Mouse (Mus musculus) CH12.LX (cell line): ENCODE results near the gene Med19. TPM values are rescaled to one million over a fixed set of nuclear protein-coding genes. Genes with fewer than 3 reads are reported as not detected.

Experiments used
- DNase-seq: peaks from one replicate; pipeline ENCODE4 v3.0.0-alpha.2; 2013; ENCODE audit errors: extremely low read depth
- H3K27ac ChIP-seq: 2 replicates; pipeline ENCODE4 v1.5.1; 2012; ENCODE audit warnings: low read depth, mild to moderate bottlenecking, control low read depth, moderate library complexity; ENCODE audit not compliant: insufficient read depth
- H3K27me3 ChIP-seq: replicated peaks from 2 replicates; pipeline ENCODE3; 2012; ENCODE audit warnings: inconsistent platforms
- H3K36me3 ChIP-seq, 2 experiments: replicated peaks in 1 of 2; 2 replicates each; pipeline versions ENCODE3 to v1.6.1; 2012; ENCODE audit warnings: inconsistent platforms in 1 of 2, low read length in 1 of 2, mild to moderate bottlenecking in 1 of 2, mixed read lengths in 1 of 2, moderate library complexity in 1 of 2; ENCODE audit not compliant: control insufficient read depth in 1 of 2, insufficient read depth in 1 of 2
- H3K4me1 ChIP-seq, 2 experiments: 2 replicates each; pipeline ENCODE4 v1.6.1; 2012; ENCODE audit warnings: inconsistent platforms in 1 of 2, moderate library complexity in 1 of 2; ENCODE audit not compliant: insufficient read depth in 2 of 2, control insufficient read depth in 1 of 2
- H3K4me2 ChIP-seq: 2 replicates; pipeline ENCODE4 v1.6.1; 2012; ENCODE audit warnings: low read depth, mild to moderate bottlenecking, control low read depth; ENCODE audit not compliant: poor library complexity, insufficient read depth, severe bottlenecking
- H3K4me3 ChIP-seq, 3 experiments: fragments of 150-350 bp in 1 of 3; sonication (generic) in 1 of 3; replicated peaks in 1 of 3; 2 replicates each; pipeline versions ENCODE3 to v1.5.1; 2011 to 2012; ENCODE audit warnings: low read depth in 2 of 3, low read length in 2 of 3, mild to moderate bottlenecking in 2 of 3, moderate library complexity in 2 of 3, control low read depth in 1 of 3, improper control_type of control experiment in 1 of 3, inconsistent platforms in 1 of 3, mixed read lengths in 1 of 3; ENCODE audit not compliant: poor library complexity in 1 of 3
- H3K79me2 ChIP-seq: replicated peaks from 2 replicates; pipeline ENCODE4 v1.6.1; 2012; ENCODE audit warnings: mild to moderate bottlenecking, moderate library complexity; ENCODE audit not compliant: control insufficient read depth, poor library complexity, insufficient read depth, severe bottlenecking; ENCODE audit errors: extremely low read depth
- H3K9ac ChIP-seq: 2 replicates; pipeline ENCODE4 v1.6.1; 2012; ENCODE audit warnings: low read depth, mild to moderate bottlenecking, control low read depth, moderate library complexity; ENCODE audit not compliant: insufficient read depth
- H3K9me3 ChIP-seq: replicated peaks from 2 replicates; pipeline ENCODE3; 2012; ENCODE audit warnings: low read length, inconsistent platforms, mixed read lengths
- BHLHE40 ChIP-seq: IDR thresholded peaks from 2 replicates; pipeline ENCODE4 v1.6.1; 2011; ENCODE audit warnings: mild to moderate bottlenecking, low read depth, low read length, improper control_type of control experiment
- CHD1 ChIP-seq: IDR thresholded peaks from 2 replicates; pipeline ENCODE4 v1.6.1; 2012; ENCODE audit warnings: low read depth, low read length, improper control_type of control experiment, inconsistent platforms
- CHD2 ChIP-seq: IDR thresholded peaks from 2 replicates; pipeline ENCODE4 v1.6.1; 2011; ENCODE audit warnings: low read length, improper control_type of control experiment
- E2F4 ChIP-seq: IDR thresholded peaks from 2 replicates; pipeline ENCODE4 v1.6.1; 2011; ENCODE audit warnings: low read depth, low read length, improper control_type of control experiment; ENCODE audit not compliant: insufficient replicate concordance
- EP300 ChIP-seq: IDR thresholded peaks from 2 replicates; pipeline ENCODE4 v1.6.1; 2011; ENCODE audit warnings: low read length, improper control_type of control experiment
- IRF4 ChIP-seq: IDR thresholded peaks from 2 replicates; pipeline ENCODE4 v1.6.1; 2014; ENCODE audit warnings: low read depth, mild to moderate bottlenecking, inconsistent platforms, low read length, improper control_type of control experiment
- JUN ChIP-seq: IDR thresholded peaks from 2 replicates; pipeline ENCODE4 v1.6.1; 2011; ENCODE audit warnings: low read depth, mild to moderate bottlenecking, low read length, improper control_type of control experiment, moderate library complexity; ENCODE audit not compliant: insufficient read depth
- JUND ChIP-seq: conservative IDR thresholded peaks from 2 replicates; pipeline ENCODE4 v1.6.1; 2011; ENCODE audit warnings: low read depth, low read length, improper control_type of control experiment
- MEF2A ChIP-seq: IDR thresholded peaks from 2 replicates; pipeline ENCODE4 v1.6.1; 2014; ENCODE audit warnings: low read depth, mild to moderate bottlenecking, inconsistent platforms, low read length, improper control_type of control experiment, borderline replicate concordance
- MYC ChIP-seq: IDR thresholded peaks from 2 replicates; pipeline ENCODE4 v1.6.1; 2011; ENCODE audit warnings: low read depth, mild to moderate bottlenecking, improper control_type of control experiment, low read length
- NRF1 ChIP-seq: IDR thresholded peaks from 2 replicates; pipeline ENCODE4 v1.6.1; 2014; ENCODE audit warnings: low read depth, mild to moderate bottlenecking, inconsistent platforms, low read length, improper control_type of control experiment, moderate library complexity
- PAX5 ChIP-seq: IDR thresholded peaks from 2 replicates; pipeline ENCODE4 v1.6.1; 2012; ENCODE audit warnings: low read length, inconsistent platforms, mixed read lengths
- RCOR1 ChIP-seq: conservative IDR thresholded peaks from 2 replicates; pipeline ENCODE4 v1.6.1; 2012; ENCODE audit warnings: low read depth, mild to moderate bottlenecking, inconsistent platforms, low read length, improper control_type of control experiment
- SIN3A ChIP-seq: IDR thresholded peaks from 2 replicates; pipeline ENCODE4 v1.6.1; 2012; ENCODE audit warnings: low read length, improper control_type of control experiment, inconsistent platforms
- TBP ChIP-seq: conservative IDR thresholded peaks from 2 replicates; pipeline ENCODE4 v1.6.1; 2011; ENCODE audit warnings: low read depth, low read length, improper control_type of control experiment
- TCF12 ChIP-seq: IDR thresholded peaks from 2 replicates; pipeline ENCODE4 v1.6.1; 2014; ENCODE audit warnings: low read depth, mild to moderate bottlenecking, inconsistent platforms, low read length, improper control_type of control experiment
- USF1 ChIP-seq: IDR thresholded peaks from 2 replicates; pipeline ENCODE4 v1.6.1; 2014; ENCODE audit warnings: low read depth, mild to moderate bottlenecking, inconsistent platforms, low read length, improper control_type of control experiment
- ZKSCAN1 ChIP-seq: IDR thresholded peaks from 2 replicates; pipeline ENCODE4 v1.6.1; 2012; ENCODE audit warnings: low read depth, inconsistent platforms, low read length, improper control_type of control experiment, borderline replicate concordance
- ZMIZ1 ChIP-seq: IDR thresholded peaks from 2 replicates; pipeline ENCODE4 v1.6.1; 2012; ENCODE audit warnings: low read depth, mild to moderate bottlenecking, inconsistent platforms, low read length, improper control_type of control experiment
- dilution Hi-C: fragments of 300-500 bp; cut with MboI; formaldehyde crosslinking; loops from 2 replicates; pipeline ENCODE4 v1.14.3; 2020; ENCODE audit warnings: low sequenced_read_pairs; ENCODE audit not compliant: extremely low pct_unique_long_range_greater_than_20kb, extremely low pct_ligation_motif_present
- in situ Hi-C: fragments of 300-500 bp; cut with MboI; formaldehyde crosslinking; loops from 3 replicates; pipeline ENCODE4 v1.14.3; 2019; ENCODE audit warnings: low sequenced_read_pairs, low pct_ligation_motif_present, low pct_unique_long_range_greater_than_20kb, mixed read lengths
- polyA plus RNA-seq: library from polyadenylated mRNA; unstranded; fragments of >175 nt; gene quantifications from 2 replicates; pipeline ENCODE4 v1.2.1, GENCODE M21; 2012; ENCODE audit warnings: low read depth; ENCODE audit not compliant: insufficient read length
- total RNA-seq, 2 experiments: library from RNA; depleted of rRNA; stranded (reverse); fragments of 300-350 nt in 1 of 2; fragments of >200 nt in 1 of 2; gene quantifications; 2 replicates each; pipeline ENCODE4 v1.2.3; 2012 to 2014

Gene Med19
- total and polyA plus RNA-seq, 3 experiments: 10.7 to 25.9 (median 23.1) TPM

DNA sequence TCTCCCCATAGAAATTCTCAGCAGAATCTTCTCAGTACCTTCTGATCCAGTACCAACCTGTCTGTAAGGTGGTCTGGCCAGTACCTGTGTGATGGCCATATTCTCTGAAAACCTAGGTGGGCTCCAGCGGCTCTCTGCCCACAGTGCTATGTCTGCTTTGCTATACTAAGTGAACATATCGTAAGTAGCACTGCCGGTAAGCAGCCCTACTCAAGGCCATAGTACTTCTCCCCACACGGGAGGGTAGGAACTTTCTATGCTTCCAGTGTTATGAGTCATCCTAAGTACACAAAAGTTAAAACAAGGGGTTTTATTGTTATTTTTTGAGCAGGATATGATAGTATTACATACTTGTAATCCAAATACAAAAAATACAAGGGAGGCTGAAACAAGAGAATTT, 44.2 kb upstream of the Med19 start:
- TF ChIP-seq NRF1 (no peak), RCOR1 (no peak), CHD1 (no peak), USF1 (no peak)
- in situ Hi-C loops (no loop called here), dilution Hi-C loops (no loop called here)
- H3K36me3 ChIP-seq: no peaks in the 10 kb centered on the region
- no peak for DNase-seq
- H3K4me2 ChIP-seq: no peak overlapping the region
- H3K9ac ChIP-seq: no peak overlapping the region
- no peaks in the 10 kb centered on the region for H3K27me3 ChIP-seq
- H3K4me3 ChIP-seq: no peak overlapping the region
- H3K9me3 ChIP-seq: no peaks in the 10 kb centered on the region
- H3K4me1 ChIP-seq: 0 out of 4 replicates have a peak, but pooled peaks cover 0 to 3% of the 10 kb centered on the region in 2 experiments
- H3K79me2 ChIP-seq: no peaks in the 10 kb centered on the region
- H3K27ac ChIP-seq: no peak overlapping the region

DNA sequence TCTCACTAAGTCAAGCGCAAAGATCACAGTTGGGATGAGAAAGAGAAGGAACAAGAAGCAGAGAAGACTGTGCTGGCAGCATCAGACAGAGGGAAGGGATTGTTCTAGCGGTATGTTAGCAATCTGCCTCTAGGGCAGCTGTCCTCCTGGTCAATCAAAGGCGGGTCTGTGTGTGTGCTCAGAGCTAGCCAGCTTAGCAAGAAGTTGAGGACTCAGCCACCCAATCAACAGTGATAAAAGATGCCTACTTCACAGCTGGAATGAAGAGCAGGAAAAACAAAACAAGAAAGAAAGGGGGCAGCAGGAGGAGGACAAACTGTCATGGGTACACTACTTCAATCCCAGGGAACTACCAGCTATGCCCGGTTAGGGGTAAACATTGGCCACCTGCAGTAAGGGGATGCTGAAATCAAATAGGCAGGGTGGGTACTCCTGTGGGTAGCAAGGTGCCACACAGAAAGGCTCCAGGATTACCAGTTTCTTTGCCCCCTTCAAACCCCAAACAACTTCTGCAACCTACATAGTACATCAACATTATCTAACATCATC, 43.2 kb upstream of the Med19 start:
- Histone ChIP-seq H3K4me1 (0 out of 4 replicates have a peak, but pooled peaks cover 0 to 3% of the 10 kb centered on the region in 2 experiments), H3K4me3 (no peak overlapping the region), H3K79me2 (no peaks in the 10 kb centered on the region), H3K36me3 (no peaks in the 10 kb centered on the region), H3K9ac (no peak overlapping the region), H3K27ac (no peak overlapping the region), H3K4me2 (no peak overlapping the region), H3K27me3 (no peaks in the 10 kb centered on the region), H3K9me3 (no peaks in the 10 kb centered on the region)
- dilution Hi-C loops (no loop called here), in situ Hi-C loops (no loop called here)
- DNase-seq: no peak
- no peak for TF ChIP-seq TCF12
- no peak for TF ChIP-seq CHD1
- no peak for TF ChIP-seq EP300
- TF ChIP-seq NRF1: no peak
- no peak for TF ChIP-seq IRF4
- no peak for TF ChIP-seq TBP
- no peak for TF ChIP-seq CHD2
- TF ChIP-seq JUND: no peak
- no peak for TF ChIP-seq BHLHE40
- TF ChIP-seq SIN3A: no peak
- no peak for TF ChIP-seq PAX5
- no peak for TF ChIP-seq ZMIZ1
- TF ChIP-seq E2F4: no peak
- TF ChIP-seq MEF2A: no peak
- no peak for TF ChIP-seq MYC
- TF ChIP-seq JUN: no peak
- no peak for TF ChIP-seq ZKSCAN1
